Mouse (Mus musculus) liver, adult 2 months (tissue): ENCODE data around the gene 6030468B19Rik.

Source experiments
- CTCF ChIP-seq: fragments of 200-500 bp; IDR thresholded peaks from 2 replicates; pipeline ENCODE4 v1.5.1; 2011; ENCODE audit warnings: low read depth, low read length, control low read depth
- POLR2A ChIP-seq: fragments of 200-500 bp; IDR thresholded peaks from 2 replicates; pipeline ENCODE4 v1.6.1; 2011; ENCODE audit warnings: low read length, control low read depth; ENCODE audit not compliant: insufficient read depth; ENCODE audit errors: extremely low read depth

DNA sequence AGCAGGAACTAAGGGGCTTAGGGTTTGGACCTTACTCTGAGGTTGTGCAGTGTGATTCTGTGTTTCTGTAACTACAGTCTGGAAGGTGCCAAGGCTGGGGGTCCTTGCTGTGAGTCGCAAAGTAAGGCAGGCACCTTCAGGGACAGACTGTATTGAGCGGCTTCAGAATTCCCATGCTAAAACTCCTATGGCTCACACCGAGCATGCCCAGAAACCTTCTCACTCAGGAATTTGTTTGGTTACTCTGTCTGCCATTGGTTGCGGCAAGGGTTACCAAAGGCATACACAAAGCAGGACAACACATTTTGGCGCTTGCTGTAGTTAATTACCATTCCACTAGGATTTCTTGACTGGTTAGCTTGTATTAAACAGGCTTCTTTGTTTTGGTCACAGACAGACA, 28.7 kb downstream of the 6030468B19Rik start:
- TF ChIP-seq POLR2A = no peak
- TF ChIP-seq CTCF = no peak
